8 mouse cellular contexts compared by ENCODE assay signal in the genomic region with DNA sequence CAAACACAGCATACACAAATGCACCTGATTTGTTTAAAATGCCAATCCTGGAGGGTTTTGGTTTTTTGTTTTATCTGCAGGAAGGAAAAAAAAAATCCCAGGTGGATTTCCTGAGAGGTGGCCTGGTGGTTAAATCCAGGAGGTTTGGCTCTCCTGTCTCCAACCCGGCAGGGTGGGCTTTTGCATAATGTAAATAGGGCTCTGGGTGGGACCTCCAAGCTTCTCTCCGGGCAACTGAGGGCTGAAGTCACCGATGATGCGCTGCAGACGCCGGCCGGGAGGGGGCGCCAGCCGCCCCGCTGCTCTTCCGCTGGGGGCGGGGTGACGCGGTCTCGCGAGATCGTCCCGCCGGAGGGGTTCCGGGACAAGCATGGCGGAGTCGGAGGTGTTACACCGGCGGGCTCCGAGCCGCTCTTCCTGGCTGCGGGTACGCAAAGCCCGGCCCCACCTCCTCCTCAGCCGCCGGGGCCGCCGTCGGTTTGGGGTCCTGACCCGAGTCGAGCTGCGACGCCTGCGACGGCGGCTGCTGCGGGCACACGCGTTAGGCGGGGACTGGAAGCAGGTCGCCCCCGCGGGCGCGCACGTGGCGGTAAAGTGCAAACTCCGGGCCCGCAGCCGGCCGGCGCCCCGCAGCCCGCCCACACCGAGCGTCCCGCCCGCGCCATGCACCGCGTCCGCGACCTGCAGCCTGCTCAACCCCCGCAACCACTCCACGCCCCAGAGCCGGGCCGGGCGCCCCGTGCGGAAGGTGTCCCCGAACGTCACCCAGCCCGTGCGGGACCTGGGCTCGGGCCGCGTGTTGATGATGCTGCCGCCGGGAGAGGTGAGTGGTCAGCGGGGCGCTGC. TPM values are rescaled to one million over a fixed set of nuclear protein-coding genes. Genes with fewer than 3 reads are reported as not detected.
A peak's percentile ranks its signal among the peaks of the same experiment; 100 is the strongest.
DNase-seq lines count a peak whose midpoint lies in the region; ATAC-seq lines count a peak whose summit lies in the region.

Gene Nol9 (plus strand): TSS at position 337 of the 846 bp plus-strand sequence.

- peak within 1 kb of the TSS; percentile 82 for H3K9ac ChIP-seq in hindbrain, embryonic 11.5 days (ENCODE audit: low read depth, low read length)

- DNase-seq in MN1 (ENCODE audit: low spot score) = peak; percentile 94
- peak; percentile 91 for DNase-seq in cerebellum, adult 9-10 months
- DNase-seq in frontal cortex, adult 2 months (ENCODE audit: extremely low spot score in 1 of 2, low spot score in 1 of 2) = peak; percentile 65 to 94
- DNase-seq in hindbrain, embryonic 11.5 days (ENCODE audit: low spot score) = peak; percentile 97
- peak; percentile 95 to 96 for DNase-seq in layer of hippocampus, postnatal 10 days (ENCODE audit: low spot score in 2 of 2)
- DNase-seq in lung, postnatal 10 days = peak; percentile 95
- peak; percentile 95 for DNase-seq in ovary, postnatal 36 days (ENCODE audit: low spot score)
- DNase-seq in thymus, postnatal 25 days = peak; percentile 96

- no peaks in the 10 kb centered on the region; the same call in none of the 2 replicates for H3K36me3 ChIP-seq in hindbrain, embryonic 11.5 days (ENCODE audit: control insufficient read depth, insufficient read depth, low read length)

- no peaks in the 10 kb centered on the region for H3K27me3 ChIP-seq in hindbrain, embryonic 11.5 days (ENCODE audit: control insufficient read depth, insufficient read depth, low read length)

- ATAC-seq in hindbrain, embryonic 11.5 days (ENCODE audit: low FRiP score) = peak; percentile 89

- peak within 1 kb of the TSS; percentile 99 for H3K4me3 ChIP-seq in hindbrain, embryonic 11.5 days (ENCODE audit: low read depth, low read length)

- no peaks in the 10 kb centered on the region for H3K9me3 ChIP-seq in hindbrain, embryonic 11.5 days (ENCODE audit: control insufficient read depth, low read length)

- H3K4me2 ChIP-seq in hindbrain, embryonic 11.5 days (replicated peaks; ENCODE audit: low read depth, low read length) = peak within 1 kb of the TSS; percentile 69

- peaks cover 2% of the 10 kb centered on the region; the same call in 1 of the 2 replicates for H3K4me1 ChIP-seq in hindbrain, embryonic 11.5 days (replicated peaks; ENCODE audit: control insufficient read depth, insufficient read depth, low read length)

- WGBS in hindbrain, embryonic 11.5 days = under 1% methylated on average over 47 of the region's 86 CpGs

- peak within 1 kb of the TSS; percentile 30; the same call in 1 of the 2 replicates for H3K27ac ChIP-seq in hindbrain, embryonic 11.5 days (ENCODE audit: low read depth, low read length)

RNA-seq across cellular contexts. Expression of gene Nol9, which starts in this region (rescaled TPM):
- polyA plus RNA-seq in frontal cortex, adult 2 months (2012; rRNA removed) = 15.9 and 18.4 TPM in 2 replicates
- polyA plus RNA-seq in hindbrain, embryonic 11.5 days (2014; fragmentation: Nextera tagmentation; extraction: Ambion mirVana) = 23.2 and 25.6 TPM in 2 replicates
- 10 to 100 TPM; 27.3 to 31.6 TPM for total RNA-seq in layer of hippocampus, postnatal 10 days (2021)

Comparison
In these comparisons a context has a peak if more than half of its experiments do, and no peak if none do; other contexts are left out.
1. Peak in every context shown above with its lines: DNase-seq, ATAC-seq, H3K4me3 ChIP-seq and H3K27ac ChIP-seq.